Mouse (Mus musculus) kidney, embryonic 16.5 days (tissue): ENCODE measurements around the gene Zfp827. TPM values are rescaled to one million over a fixed set of nuclear protein-coding genes. Genes with fewer than 3 reads are reported as not detected.

Experiments
- ATAC-seq: fragments of 200-750 bp; cut with Nextera tagmentation; 2 replicates; pipeline ENCODE4 v1.8.0; 2017; ENCODE audit warnings: moderate TSS enrichment; ENCODE audit not compliant: low FRiP score, low TSS enrichment
- H3K27ac ChIP-seq: fragments of 300-500 bp; sonication (generic); 2 replicates; pipeline ENCODE4 v1.5.1; 2014; ENCODE audit warnings: low read length
- H3K27me3 ChIP-seq: fragments of 300-500 bp; sonication (generic); 2 replicates; pipeline ENCODE4 v1.6.1; 2014; ENCODE audit warnings: low read length, control low read depth, mixed read lengths; ENCODE audit not compliant: insufficient read depth
- H3K36me3 ChIP-seq: fragments of 300-500 bp; sonication (generic); 2 replicates; pipeline ENCODE4 v1.6.1; 2014; ENCODE audit warnings: low read length, control low read depth, mixed read lengths; ENCODE audit not compliant: insufficient read depth
- H3K4me1 ChIP-seq: fragments of 300-500 bp; sonication (generic); 2 replicates; pipeline ENCODE4 v1.6.1; 2014; ENCODE audit warnings: low read length, control low read depth, mixed read lengths; ENCODE audit not compliant: insufficient read depth
- H3K4me2 ChIP-seq: fragments of 300-500 bp; sonication (generic); replicated peaks from 2 replicates; pipeline ENCODE4 v1.6.1; 2014; ENCODE audit warnings: low read depth, low read length
- H3K4me3 ChIP-seq: fragments of 300-500 bp; sonication (generic); 2 replicates; pipeline ENCODE4 v1.5.1; 2014; ENCODE audit warnings: mild to moderate bottlenecking, low read length
- H3K9ac ChIP-seq: fragments of 300-500 bp; sonication (generic); replicated peaks from 2 replicates; pipeline ENCODE4 v1.6.1; 2014; ENCODE audit warnings: low read length
- H3K9me3 ChIP-seq: fragments of 300-500 bp; sonication (generic); 2 replicates; pipeline ENCODE4 v1.6.1; 2016; ENCODE audit warnings: low read length, control low read depth
- WGBS: fragments of 180-500 bp; shearing (Covaris S2); extraction: QIAGEN DNeasy Blood & Tissue Kit; methylation state at CpG from one replicate; pipeline ENCODE4 v1.1.7; 2014; 5-methylcytosine and 5-hydroxymethylcytosine counted together
- polyA plus RNA-seq: library from polyadenylated mRNA; unstranded; fragments of >200 nt; fragmentation: Nextera tagmentation; extraction: Ambion mirVana; gene quantifications from 2 replicates; pipeline ENCODE4 v1.2.1, GENCODE M21; 2015

Gene Zfp827
- polyA plus RNA-seq, 1 experiment from 2014 or later = 6.9 TPM

GRCm38 (mm10) chr8:79160302-79160701, 132.1 kb downstream of the Zfp827 start:
- WGBS = 47% methylated on average over 4 of the region's 4 CpGs

GRCm38 (mm10) chr8:79161172-79161778, 133.0 kb downstream of the Zfp827 start:
- H3K27me3 ChIP-seq = no peaks in the 10 kb centered on the region
- H3K4me2 ChIP-seq = no peak overlapping the region

More at GRCm38 (mm10) chr8:79160302-79160701, 132.1 kb downstream of the Zfp827 start:
- H3K4me3 ChIP-seq = no peak overlapping the region
- peaks cover 5% of the 10 kb centered on the region for H3K36me3 ChIP-seq
- ATAC-seq = peak; percentile 64
- no peak overlapping the region for H3K4me2 ChIP-seq
- no peak overlapping the region for H3K9ac ChIP-seq
- peaks cover 22% of the 10 kb centered on the region for H3K4me1 ChIP-seq
- H3K27ac ChIP-seq = 0 out of 2 replicates have a peak overlapping the region, but pooled peaks have one; percentile 43
- no peaks in the 10 kb centered on the region for H3K27me3 ChIP-seq
- no peaks in the 10 kb centered on the region for H3K9me3 ChIP-seq

GRCm38 (mm10) chr8:79162533-79163308, 134.5 kb downstream of the Zfp827 start:
- no peak overlapping the region for H3K4me2 ChIP-seq
- no peak overlapping the region for H3K4me3 ChIP-seq
- WGBS = 36% methylated on average over 10 of the region's 10 CpGs
- no peaks in the 10 kb centered on the region for H3K9me3 ChIP-seq
- no peak overlapping the region for H3K9ac ChIP-seq
- peaks cover 22% of the 10 kb centered on the region for H3K4me1 ChIP-seq
- ATAC-seq = peak; percentile 86
- no peaks in the 10 kb centered on the region for H3K27me3 ChIP-seq
- no peaks in the 10 kb centered on the region; the same call in 1 of the 2 replicates for H3K36me3 ChIP-seq
- peak overlapping the region; percentile 66 for H3K27ac ChIP-seq

More at GRCm38 (mm10) chr8:79161172-79161778, 133.0 kb downstream of the Zfp827 start:
- no peak overlapping the region for H3K4me3 ChIP-seq
- no peaks in the 10 kb centered on the region for H3K9me3 ChIP-seq
- 82% methylated on average over 4 of the region's 4 CpGs for WGBS
- peaks cover 22% of the 10 kb centered on the region for H3K4me1 ChIP-seq
- peaks cover 5% of the 10 kb centered on the region for H3K36me3 ChIP-seq
- no peak for ATAC-seq
- no peak overlapping the region for H3K27ac ChIP-seq
- no peak overlapping the region for H3K9ac ChIP-seq

- Histone ChIP-seq H3K9ac (no peak overlapping the region), H3K4me2 (no peak overlapping the region), H3K27ac (no peak overlapping the region), H3K9me3 (no peaks in the 10 kb centered on the region), H3K27me3 (no peaks in the 10 kb centered on the region), H3K4me1 (peaks cover 19% of the 10 kb centered on the region), H3K36me3 (no peaks in the 10 kb centered on the region; the same call in 1 of the 2 replicates), H3K4me3 (no peak overlapping the region)
- no peak for ATAC-seq
- 50% methylated on average over 1 of the region's 1 CpGs for WGBS
Measured at GRCm38 (mm10) chr8:79164336-79164735, 136.1 kb downstream of the Zfp827 start.

- no peaks in the 10 kb centered on the region for H3K27me3 ChIP-seq
- 78% methylated on average over 3 of the region's 3 CpGs for WGBS
- no peak overlapping the region for H3K4me3 ChIP-seq
- peaks cover 10% of the 10 kb centered on the region for H3K4me1 ChIP-seq
- H3K9ac ChIP-seq = no peak overlapping the region
- H3K36me3 ChIP-seq = no peaks in the 10 kb centered on the region; the same call in 1 of the 2 replicates
- ATAC-seq = no peak
- no peaks in the 10 kb centered on the region for H3K9me3 ChIP-seq
- no peak overlapping the region for H3K27ac ChIP-seq
- H3K4me2 ChIP-seq = no peak overlapping the region
Measured at GRCm38 (mm10) chr8:79165276-79165675, 137.0 kb downstream of the Zfp827 start.

- no peak overlapping the region for H3K27ac ChIP-seq
- 44% methylated on average over 4 of the region's 4 CpGs for WGBS
- H3K9ac ChIP-seq = no peak overlapping the region
- H3K4me3 ChIP-seq = no peak overlapping the region
- H3K36me3 ChIP-seq = peaks cover 3% of the 10 kb centered on the region
- H3K4me1 ChIP-seq = peaks cover 10% of the 10 kb centered on the region
- no peaks in the 10 kb centered on the region for H3K27me3 ChIP-seq
- ATAC-seq = 0 out of 2 replicates have a peak, but pooled peaks have one; percentile 21
- H3K4me2 ChIP-seq = no peak overlapping the region
- H3K9me3 ChIP-seq = no peaks in the 10 kb centered on the region
Measured at GRCm38 (mm10) chr8:79173606-79174005, 145.4 kb downstream of the Zfp827 start.

GRCm38 (mm10) chr8:79175991-79176390, 147.8 kb downstream of the Zfp827 start:
- 55% methylated on average over 4 of the region's 4 CpGs for WGBS
- H3K27ac ChIP-seq = no peak overlapping the region
- no peak for ATAC-seq

GRCm38 (mm10) chr8:79179678-79180077, 151.4 kb downstream of the Zfp827 start:
- H3K4me2 ChIP-seq = no peak overlapping the region
- WGBS = 91% methylated on average over 6 of the region's 6 CpGs
- H3K27me3 ChIP-seq = no peaks in the 10 kb centered on the region
- 0 out of 2 replicates have a peak, but pooled peaks cover 4% of the 10 kb centered on the region for H3K4me1 ChIP-seq
- H3K9ac ChIP-seq = no peak overlapping the region
- H3K4me3 ChIP-seq = no peak overlapping the region
- ATAC-seq = no peak
- H3K27ac ChIP-seq = no peak overlapping the region
- no peaks in the 10 kb centered on the region for H3K9me3 ChIP-seq
- H3K36me3 ChIP-seq = peaks cover 34% of the 10 kb centered on the region

More at GRCm38 (mm10) chr8:79175991-79176390, 147.8 kb downstream of the Zfp827 start:
- H3K4me2 ChIP-seq = no peak overlapping the region
- no peak overlapping the region for H3K4me3 ChIP-seq
- H3K4me1 ChIP-seq = peaks cover 10% of the 10 kb centered on the region
- no peak overlapping the region for H3K9ac ChIP-seq
- H3K9me3 ChIP-seq = no peaks in the 10 kb centered on the region
- no peaks in the 10 kb centered on the region for H3K27me3 ChIP-seq
- peaks cover 18% of the 10 kb centered on the region for H3K36me3 ChIP-seq

GRCm38 (mm10) chr8:79185488-79185887, 157.3 kb downstream of the Zfp827 start:
- Histone ChIP-seq H3K4me1 (no peaks in the 10 kb centered on the region), H3K27ac (no peak overlapping the region), H3K27me3 (no peaks in the 10 kb centered on the region), H3K9me3 (no peaks in the 10 kb centered on the region), H3K4me2 (no peak overlapping the region), H3K4me3 (no peak overlapping the region), H3K36me3 (peaks cover 55% of the 10 kb centered on the region), H3K9ac (no peak overlapping the region)
- no peak for ATAC-seq
- 81% methylated on average over 7 of the region's 7 CpGs for WGBS

GRCm38 (mm10) chr8:79190071-79190470, 161.8 kb downstream of the Zfp827 start:
- Histone ChIP-seq H3K36me3 (peaks cover 44% of the 10 kb centered on the region), H3K4me3 (no peak overlapping the region), H3K27ac (no peak overlapping the region), H3K4me2 (no peak overlapping the region), H3K9me3 (no peaks in the 10 kb centered on the region), H3K27me3 (no peaks in the 10 kb centered on the region), H3K4me1 (no peaks in the 10 kb centered on the region), H3K9ac (no peak overlapping the region)
- no peak for ATAC-seq
- WGBS = 89% methylated on average over 10 of the region's 10 CpGs
